Mouse (Mus musculus): ENCODE results near the gene Tiam2.

GRCm38 (mm10) chr17:3547725-3548124, 221.4 kb downstream of the Tiam2 start:
- no peak for TF ChIP-seq CTCF (IDR thresholded peaks at IDR 0.05; ENCODE audit: low read depth, low read length)
- no peak for TF ChIP-seq POLR2A (IDR thresholded peaks at IDR 0.05; ENCODE audit: borderline replicate concordance, low read depth, low read length)
